Mouse (Mus musculus) v-Abl transformed pro-B cells (cell line): ENCODE results near the gene Tmem256.

Source experiments
- in situ Hi-C, 2 experiments: fragments of 400-800 bp; cut with MboI; formaldehyde crosslinking; loops; one replicate each; pipeline ENCODE4 v1.15.1; 2025; ENCODE audit not compliant: unreplicated experiment in 2 of 2

Gene Tmem256

DNA sequence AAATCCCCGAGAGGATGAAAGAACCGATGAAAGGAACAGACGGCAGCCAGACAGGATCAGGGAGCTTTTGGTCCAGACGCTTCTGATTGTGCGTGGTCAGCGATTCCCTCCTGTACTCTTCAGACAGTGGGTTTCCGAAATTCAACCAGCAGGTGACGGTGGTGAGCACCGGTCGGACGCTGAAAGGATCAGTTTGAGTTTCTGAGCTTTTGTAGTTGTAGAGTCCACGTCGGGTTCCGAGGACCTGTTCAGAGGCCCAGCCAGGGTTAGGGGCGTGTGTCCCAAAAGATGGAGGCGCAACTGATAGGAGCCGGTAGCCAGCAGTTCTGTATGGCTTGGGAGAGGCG, 42.2 kb downstream of the Tmem256 start:
- in situ Hi-C loops, result loop anchor here (5.0 kb wide), 1 partner anchor 42 kb away; the partner anchor contains the start of gene Eif5a (in 2 of the 2)

- in situ Hi-C loops, result loop anchor here (5.0 kb wide), 1 partner anchor 41 kb away; the partner anchor contains the start of gene Eif5a (in 2 of the 2)
Measured at GRCm38 (mm10) chr11:69880853-69881603, 42.7 kb downstream of the Tmem256 start, which contains the start of gene Kctd11. Kctd11 (minus strand) TSS chr11:69881406.

DNA sequence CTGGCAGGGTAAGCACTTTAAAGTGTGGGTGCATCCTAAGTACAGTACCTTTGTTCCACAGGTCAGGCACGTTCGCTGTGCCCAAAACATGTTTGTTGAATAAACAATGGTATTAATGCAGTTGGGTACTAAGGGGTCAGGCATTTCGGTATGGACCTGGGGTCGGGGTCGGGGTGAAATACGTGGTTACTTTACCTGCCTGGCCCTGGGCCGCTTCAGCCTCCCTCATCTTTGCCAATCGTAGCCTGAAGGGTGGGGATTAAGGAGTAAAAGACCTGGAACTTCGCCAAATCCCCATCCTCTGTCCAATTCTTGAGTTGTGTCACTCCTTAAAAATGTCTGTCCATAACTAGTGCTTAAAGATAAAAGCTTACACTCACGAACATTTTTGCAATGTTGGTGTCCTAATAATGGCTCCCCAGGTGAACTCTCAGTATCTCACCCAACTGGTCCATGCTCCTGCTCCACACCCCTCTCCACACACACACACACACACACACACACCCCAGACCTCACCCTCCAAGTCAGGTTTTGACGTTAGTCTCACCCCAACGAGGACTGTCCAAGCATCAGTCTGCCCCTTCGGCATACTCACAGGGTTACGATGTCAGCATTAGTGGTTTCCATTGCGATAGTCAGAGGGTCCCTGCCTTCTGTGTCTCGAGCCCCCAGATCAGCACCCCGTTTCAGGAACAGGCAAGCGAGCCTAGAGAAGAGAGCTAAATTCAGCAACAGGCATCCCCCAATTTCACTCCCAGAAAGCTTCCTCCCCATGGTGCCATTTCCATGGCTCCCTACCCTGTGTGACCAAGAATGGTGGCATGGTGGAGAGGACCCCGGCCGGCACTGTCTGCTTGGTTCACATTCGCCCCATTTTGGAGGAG, 43.7 kb downstream of the Tmem256 start:
- in situ Hi-C loops, result loop anchor here (5.0 kb wide), 1 partner anchor 40 kb away; the partner anchor contains the start of gene Eif5a (in 2 of the 2)

DNA sequence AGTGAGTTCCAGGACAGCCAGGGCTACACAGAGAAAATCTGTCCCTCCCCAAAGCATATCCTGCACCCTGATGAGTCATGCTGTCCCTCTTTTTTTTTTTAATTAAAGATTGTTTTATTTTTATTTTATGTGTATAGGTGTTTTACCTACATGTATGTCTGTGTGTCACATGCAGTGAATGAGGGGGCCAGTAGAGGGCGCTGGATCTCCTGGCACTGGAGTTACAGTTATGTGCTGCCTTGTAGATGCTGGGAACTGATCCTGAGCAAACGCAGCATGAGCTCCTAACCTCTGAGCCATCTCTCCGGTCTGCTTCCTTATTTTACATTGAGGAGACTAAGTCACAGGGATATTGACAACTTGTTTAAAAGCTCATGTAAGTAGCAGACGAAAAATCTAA, 44.8 kb downstream of the Tmem256 start:
- in situ Hi-C loops, result loop anchor here (5.0 kb wide), 1 partner anchor 39 kb away; the partner anchor contains the start of gene Eif5a (in 2 of the 2)

GRCm38 (mm10) chr11:69883527-69884151, 45.3 kb downstream of the Tmem256 start:
- in situ Hi-C loops, result loop anchor here (5.0 kb wide), 1 partner anchor 39 kb away; the partner anchor contains the start of gene Eif5a (in 2 of the 2)

DNA sequence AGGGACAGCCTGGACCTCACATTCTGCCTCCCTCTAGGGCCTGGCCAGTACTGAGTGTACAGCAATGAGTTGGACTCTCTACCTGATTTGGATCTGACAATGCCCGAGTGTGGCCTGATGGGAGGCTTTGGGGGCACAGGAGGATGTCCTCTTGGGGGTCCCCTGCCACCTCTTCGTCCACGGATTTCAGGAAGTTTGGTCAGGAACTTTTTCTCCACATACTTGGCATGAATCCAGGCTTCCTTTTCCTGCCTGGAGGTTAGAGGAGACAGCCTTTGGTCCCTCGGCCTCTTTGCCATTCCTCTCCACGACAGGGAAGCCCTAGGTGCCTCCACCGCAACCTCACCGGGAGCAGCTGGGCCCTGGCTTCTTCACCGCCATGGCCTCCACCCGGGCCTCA, 45.9 kb downstream of the Tmem256 start:
- in situ Hi-C loops, result loop anchor here (5.0 kb wide), 1 partner anchor 38 kb away; the partner anchor contains the start of gene Eif5a (in 2 of the 2)

DNA sequence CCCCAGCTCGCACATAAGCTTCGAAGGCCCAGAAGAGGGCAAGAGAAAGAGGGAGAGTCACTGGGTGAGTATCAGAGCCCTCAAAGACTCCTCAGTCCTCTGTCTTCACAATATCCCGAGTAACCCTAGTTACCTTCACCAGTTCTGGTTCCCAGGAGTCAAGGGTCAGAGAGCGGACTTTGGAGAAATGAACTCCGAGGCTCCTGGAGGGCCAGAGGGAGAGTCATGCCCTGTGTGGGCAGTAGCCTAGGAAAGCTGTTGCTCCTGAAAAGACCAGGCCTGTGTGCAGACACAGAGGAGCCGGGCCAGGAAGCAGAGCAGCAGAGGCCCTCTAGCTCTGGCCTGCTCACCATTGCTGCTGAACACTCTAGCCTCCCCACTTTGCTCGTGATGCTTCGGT, 46.3 kb downstream of the Tmem256 start:
- in situ Hi-C loops, result loop anchor here (5.0 kb wide), 1 partner anchor 38 kb away; the partner anchor contains the start of gene Eif5a (in 2 of the 2)

DNA sequence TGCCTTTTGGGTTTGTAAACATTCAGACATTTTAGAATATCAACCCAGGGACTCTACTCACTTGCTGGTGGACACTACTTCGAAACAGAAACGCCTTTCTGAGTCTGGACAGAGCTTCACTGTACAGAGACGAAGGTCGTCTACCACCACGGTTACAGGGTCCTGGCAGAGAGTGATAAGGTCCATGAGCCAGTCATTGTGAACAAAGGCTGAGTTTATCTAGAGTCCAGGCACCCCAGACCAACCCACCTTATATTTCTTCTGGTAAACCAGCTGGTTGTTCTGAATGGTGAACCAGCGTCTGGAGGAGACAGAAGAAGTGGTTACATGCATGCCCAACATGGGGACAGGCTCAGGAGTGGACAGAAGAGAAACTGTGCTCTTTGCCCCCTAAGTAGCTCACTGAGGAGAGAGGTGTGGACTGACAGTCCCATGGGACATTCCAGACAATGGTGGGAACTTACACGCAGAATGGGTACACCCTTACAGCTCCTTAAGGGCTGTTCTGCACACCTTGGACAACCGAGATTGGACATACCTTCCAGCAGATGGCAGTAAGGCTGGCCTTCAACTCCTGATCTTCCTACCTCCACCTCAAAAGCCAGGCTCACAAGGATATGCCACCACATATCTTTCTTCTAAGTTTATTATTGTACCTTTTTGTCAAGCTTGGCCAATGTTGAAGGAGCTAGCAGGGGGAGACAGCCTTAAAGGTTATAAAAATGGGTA, 48.8 kb downstream of the Tmem256 start:
- in situ Hi-C loops, result no loop called here
